Mouse (Mus musculus) left cerebral cortex, adult 18-20 months (tissue): Measurements from ENCODE around the gene Naa80. TPM values are rescaled to one million over a fixed set of nuclear protein-coding genes. Genes with fewer than 3 reads are reported as not detected.
A peak's percentile ranks its signal among the peaks of the same experiment; 100 is the strongest.

Experiments used
- DNase-seq, 2 experiments: peaks; one replicate each; pipeline ENCODE4 v3.0.0; 2021 to 2022; ENCODE audit warnings: low spot score in 2 of 2, mixed read lengths in 1 of 2
- total RNA-seq, 2 experiments: library from RNA; stranded (reverse); gene quantifications; 2 replicates each; pipeline ENCODE4 v1.2.3; 2021

Gene Naa80
- total RNA-seq, 2 experiments from 2014 or later = 10.1 to 13.4 TPM

- peak; percentile 40 to 45 for DNase-seq
Measured at GRCm38 (mm10) chr9:107632478-107632877, 53.8 kb downstream of the Naa80 start.

- DNase-seq = peak; percentile 69 to 81
Measured at GRCm38 (mm10) chr9:107633091-107633660, 54.5 kb downstream of the Naa80 start.

Other genes starting within 250 kb of the Naa80 start
- gene Hemk1, start 240.5 kb upstream of the Naa80 start, total RNA-seq = 10 to 100 TPM; 14.7 to 16.8 TPM
- gene 6430571L13Rik, start 238.3 kb upstream of the Naa80 start, total RNA-seq = 1 to 10 TPM; 4.1 to 4.2 TPM
- 10 to 100 TPM; 24.3 to 29.7 TPM for gene Cacna2d2, start 179.3 kb upstream of the Naa80 start, total RNA-seq
- 10 to 100 TPM; 36.0 to 38.5 TPM for gene Tmem115, start 44.9 kb upstream of the Naa80 start, total RNA-seq
- 10 to 100 TPM; 14.3 to 16.2 TPM for gene Cyb561d2, start 36.7 kb upstream of the Naa80 start, total RNA-seq
- gene Nprl2, start 36.7 kb upstream of the Naa80 start, total RNA-seq = 10 to 100 TPM; 42.2 to 43.6 TPM
- 1 to 10 TPM; 6.1 to 7.2 TPM for gene Zmynd10, start 31.6 kb upstream of the Naa80 start, total RNA-seq
- gene Rassf1, start 27.3 kb upstream of the Naa80 start, total RNA-seq = 10 to 100 TPM; 19.5 to 20.3 TPM
- 100 to 1,000 TPM; 104 to 108 TPM for gene Tusc2, start 15.6 kb upstream of the Naa80 start, total RNA-seq
- gene Hyal2, start 10.9 kb upstream of the Naa80 start, total RNA-seq = 10 to 100 TPM; 13.0 to 15.5 TPM
- gene Hyal1, start 2.0 kb upstream of the Naa80 start, total RNA-seq = 1 to 10 TPM; 6.3 to 7.2 TPM
- 1 to 10 TPM; 1.6 TPM for gene Hyal3, start 1.9 kb downstream of the Naa80 start, total RNA-seq
- gene Ifrd2, start 8.8 kb downstream of the Naa80 start, total RNA-seq = 10 to 100 TPM; 11.3 to 11.9 TPM
- 1 to 10 TPM; 3.5 to 4.5 TPM for gene Sema3b, start 30.3 kb downstream of the Naa80 start, total RNA-seq
- gene Gnai2, start 56.5 kb downstream of the Naa80 start, total RNA-seq = 100 to 1,000 TPM; 222 to 239 TPM
- gene Slc38a3, start 90.6 kb downstream of the Naa80 start, total RNA-seq = 10 to 100 TPM; 66.6 to 84.4 TPM
- under 1 TPM; 0.35 to 0.73 TPM for gene Gnat1, start 100.8 kb downstream of the Naa80 start, total RNA-seq
- 10 to 100 TPM; 13.1 to 13.9 TPM for gene Sema3f, start 131.6 kb downstream of the Naa80 start, total RNA-seq
- 100 to 1,000 TPM; 120 to 133 TPM for gene Rbm5, start 192.1 kb downstream of the Naa80 start, total RNA-seq